Mouse (Mus musculus) hindbrain, embryonic 13.5 days (tissue): ENCODE results near the gene Sdk1. TPM values are rescaled to one million over a fixed set of nuclear protein-coding genes. Genes with fewer than 3 reads are reported as not detected.

Experiments used
- ATAC-seq: fragments of 200-750 bp; cut with Nextera tagmentation; 2 replicates; pipeline ENCODE4 v1.8.0; 2017; ENCODE audit warnings: moderate TSS enrichment; ENCODE audit not compliant: low FRiP score
- H3K27ac ChIP-seq: fragments of 300-500 bp; sonication (generic); 2 replicates; pipeline ENCODE4 v1.5.1; 2015; ENCODE audit warnings: inconsistent platforms, mild to moderate bottlenecking, moderate library complexity
- H3K27me3 ChIP-seq: fragments of 300-500 bp; sonication (generic); 2 replicates; pipeline ENCODE4 v1.6.1; 2015; ENCODE audit warnings: mild to moderate bottlenecking, inconsistent platforms
- H3K36me3 ChIP-seq: fragments of 300-500 bp; sonication (generic); 2 replicates; pipeline ENCODE4 v1.6.1; 2015; ENCODE audit warnings: mild to moderate bottlenecking, inconsistent platforms
- H3K4me1 ChIP-seq: fragments of 300-500 bp; sonication (generic); replicated peaks from 2 replicates; pipeline ENCODE4 v1.6.1; 2015; ENCODE audit warnings: inconsistent platforms
- H3K4me2 ChIP-seq: fragments of 300-500 bp; sonication (generic); 2 replicates; pipeline ENCODE4 v1.6.1; 2015; ENCODE audit warnings: inconsistent platforms, mild to moderate bottlenecking, moderate library complexity
- H3K4me3 ChIP-seq: fragments of 300-500 bp; sonication (generic); 2 replicates; pipeline ENCODE4 v1.5.1; 2015; ENCODE audit warnings: mild to moderate bottlenecking, inconsistent platforms
- H3K9ac ChIP-seq: fragments of 300-500 bp; sonication (generic); 2 replicates; pipeline ENCODE4 v1.6.1; 2015; ENCODE audit warnings: mild to moderate bottlenecking, inconsistent platforms
- H3K9me3 ChIP-seq: fragments of 300-500 bp; sonication (generic); 2 replicates; pipeline ENCODE4 v1.6.1; 2016; ENCODE audit warnings: inconsistent platforms
- WGBS: fragments of 180-500 bp; shearing (Covaris S2); methylation state at CpG from one replicate; pipeline ENCODE4 v1.1.7; 2015; 5-methylcytosine and 5-hydroxymethylcytosine counted together
- polyA plus RNA-seq: library from polyadenylated mRNA; unstranded; fragments of >200 nt; fragmentation: Nextera tagmentation; extraction: Ambion mirVana; gene quantifications from 2 replicates; pipeline ENCODE4 v1.2.1, GENCODE M21; 2015

The Sdk1 gene
- polyA plus RNA-seq, 1 experiment from 2014 or later, result 1.8 TPM

GRCm38 (mm10) chr5:141281751-141282150 lies 40.5 kb downstream of the Sdk1 start:
- 77% methylated on average over 2 of the region's 2 CpGs for WGBS
- H3K9ac ChIP-seq, result no peak overlapping the region
- ATAC-seq, result no peak

DNA sequence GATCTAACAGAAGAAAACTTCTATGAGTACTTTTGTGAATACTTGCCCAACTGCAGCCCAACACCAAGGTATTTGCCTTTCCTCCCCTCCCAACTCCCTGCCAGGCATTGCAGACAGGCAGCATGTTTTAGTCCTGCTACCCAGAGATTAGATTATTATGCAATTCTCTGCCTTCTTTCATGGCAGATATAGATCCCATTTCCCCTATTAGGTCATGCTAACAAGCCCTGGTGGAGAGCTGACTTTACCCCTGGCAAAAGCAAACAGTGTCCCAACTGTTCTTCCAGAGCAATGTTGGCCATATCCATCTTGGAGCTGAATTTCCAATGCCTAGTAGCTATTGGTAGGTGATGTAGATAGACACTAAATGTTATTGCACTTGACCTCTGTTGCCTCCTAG lies 48.3 kb downstream of the Sdk1 start:
- Histone ChIP-seq H3K36me3 (no peaks in the 10 kb centered on the region), H3K9ac (no peak overlapping the region), H3K4me3 (no peak overlapping the region), H3K27me3 (no peaks in the 10 kb centered on the region), H3K4me1 (no peaks in the 10 kb centered on the region), H3K9me3 (no peaks in the 10 kb centered on the region), H3K27ac (no peak overlapping the region), H3K4me2 (no peak overlapping the region)
- no peak for ATAC-seq

More at GRCm38 (mm10) chr5:141281751-141282150, 40.5 kb downstream of the Sdk1 start:
- Histone ChIP-seq H3K4me3 (no peak overlapping the region), H3K4me2 (no peak overlapping the region), H3K9me3 (no peaks in the 10 kb centered on the region), H3K4me1 (no peaks in the 10 kb centered on the region), H3K27me3 (no peaks in the 10 kb centered on the region), H3K27ac (no peak overlapping the region), H3K36me3 (no peaks in the 10 kb centered on the region)

- H3K9me3 ChIP-seq, result no peaks in the 10 kb centered on the region
- no peaks in the 10 kb centered on the region for H3K27me3 ChIP-seq
- no peak overlapping the region for H3K9ac ChIP-seq
- H3K27ac ChIP-seq, result no peak overlapping the region
- H3K36me3 ChIP-seq, result no peaks in the 10 kb centered on the region
- WGBS, result 91% methylated on average over 7 of the region's 7 CpGs
- no peak for ATAC-seq
- no peak overlapping the region for H3K4me2 ChIP-seq
- no peaks in the 10 kb centered on the region for H3K4me1 ChIP-seq
- H3K4me3 ChIP-seq, result no peak overlapping the region
These were observed 54.0 kb downstream of the Sdk1 start for GRCm38 (mm10) chr5:141295240-141295639.

- Histone ChIP-seq H3K4me1 (no peaks in the 10 kb centered on the region), H3K9ac (no peak overlapping the region), H3K36me3 (no peaks in the 10 kb centered on the region), H3K9me3 (no peaks in the 10 kb centered on the region), H3K4me3 (no peak overlapping the region), H3K4me2 (no peak overlapping the region), H3K27me3 (no peaks in the 10 kb centered on the region), H3K27ac (no peak overlapping the region)
- no peak for ATAC-seq
- 84% methylated on average over 4 of the region's 4 CpGs for WGBS
These were observed 61.0 kb downstream of the Sdk1 start for GRCm38 (mm10) chr5:141302287-141302694.

DNA sequence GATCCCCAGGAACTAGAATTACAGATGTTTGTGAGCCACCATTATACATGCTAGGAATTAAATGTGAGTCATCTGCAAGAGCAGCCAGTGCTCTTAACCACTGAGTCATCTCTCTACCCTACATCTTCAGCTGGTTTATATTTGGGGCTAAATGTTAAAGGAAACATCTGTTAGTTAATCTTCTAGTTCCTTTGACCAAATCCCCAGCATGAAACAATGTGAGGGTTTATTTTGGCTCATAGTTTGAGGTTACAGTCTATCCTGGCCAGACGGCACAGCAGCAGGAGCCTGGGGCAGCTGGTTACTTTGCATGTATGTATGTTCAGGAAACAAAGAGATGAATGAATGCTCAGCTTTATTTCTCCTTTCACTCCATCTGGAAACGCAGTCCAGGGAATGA lies 62.5 kb downstream of the Sdk1 start:
- H3K27me3 ChIP-seq, result no peaks in the 10 kb centered on the region
- ATAC-seq, result no peak
- no peaks in the 10 kb centered on the region for H3K9me3 ChIP-seq
- H3K4me1 ChIP-seq, result no peaks in the 10 kb centered on the region
- no peak overlapping the region for H3K9ac ChIP-seq
- H3K4me3 ChIP-seq, result no peak overlapping the region
- no peak overlapping the region for H3K4me2 ChIP-seq
- 69% methylated on average over 2 of the region's 2 CpGs for WGBS
- H3K36me3 ChIP-seq, result no peaks in the 10 kb centered on the region
- no peak overlapping the region for H3K27ac ChIP-seq

DNA sequence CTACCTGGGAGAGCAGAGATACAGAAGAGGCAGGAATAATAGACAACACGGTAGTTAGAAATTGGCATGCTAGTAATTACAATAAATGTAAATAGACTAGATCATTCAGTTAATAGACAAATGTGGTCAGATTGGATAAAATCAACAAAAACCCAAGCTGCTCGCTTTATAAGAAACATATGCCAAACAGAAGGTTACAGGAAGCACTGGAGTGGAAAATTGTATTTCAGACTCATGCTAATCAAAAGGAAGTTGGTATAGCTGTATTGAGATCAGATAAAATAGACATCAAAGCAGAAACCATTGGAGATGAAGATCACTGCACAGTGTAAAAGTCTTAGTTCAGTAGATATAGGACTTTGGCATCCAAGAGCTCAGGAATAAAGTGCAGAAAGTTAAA lies 63.4 kb downstream of the Sdk1 start:
- Histone ChIP-seq H3K9ac (no peak overlapping the region), H3K4me2 (no peak overlapping the region), H3K27ac (no peak overlapping the region), H3K4me1 (no peaks in the 10 kb centered on the region), H3K9me3 (no peaks in the 10 kb centered on the region), H3K36me3 (no peaks in the 10 kb centered on the region), H3K27me3 (no peaks in the 10 kb centered on the region), H3K4me3 (no peak overlapping the region)
- ATAC-seq, result no peak
- 69% methylated on average over 2 of the region's 2 CpGs for WGBS

- Histone ChIP-seq H3K27me3 (no peaks in the 10 kb centered on the region), H3K4me2 (no peak overlapping the region), H3K36me3 (no peaks in the 10 kb centered on the region), H3K27ac (no peak overlapping the region), H3K4me3 (no peak overlapping the region), H3K9me3 (no peaks in the 10 kb centered on the region), H3K9ac (no peak overlapping the region), H3K4me1 (no peaks in the 10 kb centered on the region)
- ATAC-seq, result no peak
- 85% methylated on average over 1 of the region's 1 CpGs for WGBS
These were observed 69.4 kb downstream of the Sdk1 start for GRCm38 (mm10) chr5:141310641-141311040.

- H3K4me3 ChIP-seq, result no peak overlapping the region
- H3K9me3 ChIP-seq, result no peaks in the 10 kb centered on the region
- 79% methylated on average over 2 of the region's 2 CpGs for WGBS
- H3K4me2 ChIP-seq, result no peak overlapping the region
- H3K27me3 ChIP-seq, result no peaks in the 10 kb centered on the region
- H3K9ac ChIP-seq, result no peak overlapping the region
- no peaks in the 10 kb centered on the region; the same call in 1 of the 2 replicates for H3K4me1 ChIP-seq
- no peaks in the 10 kb centered on the region for H3K36me3 ChIP-seq
- H3K27ac ChIP-seq, result no peak overlapping the region
- ATAC-seq, result no peak
These were observed 70.5 kb downstream of the Sdk1 start for GRCm38 (mm10) chr5:141311801-141312200.

- Histone ChIP-seq H3K4me3 (no peak overlapping the region), H3K27ac (no peak overlapping the region), H3K36me3 (no peaks in the 10 kb centered on the region), H3K9me3 (no peaks in the 10 kb centered on the region), H3K4me1 (peaks cover 2% of the 10 kb centered on the region), H3K4me2 (no peak overlapping the region), H3K9ac (no peak overlapping the region), H3K27me3 (no peaks in the 10 kb centered on the region)
- WGBS, result 95% methylated on average over 4 of the region's 4 CpGs
- ATAC-seq, result no peak
These were observed 71.0 kb downstream of the Sdk1 start for GRCm38 (mm10) chr5:141312305-141312704.

- Histone ChIP-seq H3K27ac (no peak overlapping the region), H3K36me3 (no peaks in the 10 kb centered on the region), H3K4me1 (peaks cover 7% of the 10 kb centered on the region), H3K27me3 (no peaks in the 10 kb centered on the region), H3K9ac (no peak overlapping the region), H3K4me3 (no peak overlapping the region), H3K4me2 (no peak overlapping the region), H3K9me3 (no peaks in the 10 kb centered on the region)
- 73% methylated on average over 4 of the region's 4 CpGs for WGBS
- no peak for ATAC-seq
These were observed 75.8 kb downstream of the Sdk1 start for GRCm38 (mm10) chr5:141317095-141317494.

- Histone ChIP-seq H3K9me3 (no peaks in the 10 kb centered on the region), H3K36me3 (no peaks in the 10 kb centered on the region), H3K4me1 (no peaks in the 10 kb centered on the region), H3K4me3 (no peak overlapping the region), H3K9ac (no peak overlapping the region), H3K4me2 (no peak overlapping the region), H3K27me3 (no peaks in the 10 kb centered on the region), H3K27ac (no peak overlapping the region)
- 83% methylated on average over 4 of the region's 4 CpGs for WGBS
- no peak for ATAC-seq
These were observed 83.6 kb downstream of the Sdk1 start for GRCm38 (mm10) chr5:141324910-141325309.

GRCm38 (mm10) chr5:141344376-141344775 lies 103.1 kb downstream of the Sdk1 start:
- no peak for ATAC-seq

GRCm38 (mm10) chr5:141345476-141345875 lies 104.2 kb downstream of the Sdk1 start:
- H3K4me3 ChIP-seq, result no peak overlapping the region
- WGBS, result 75% methylated on average over 5 of the region's 5 CpGs
- ATAC-seq, result no peak

More at GRCm38 (mm10) chr5:141344376-141344775, 103.1 kb downstream of the Sdk1 start:
- H3K4me3 ChIP-seq, result no peak overlapping the region
- H3K9me3 ChIP-seq, result peaks cover 7% of the 10 kb centered on the region
- WGBS, result 53% methylated on average over 4 of the region's 4 CpGs
- no peaks in the 10 kb centered on the region for H3K27me3 ChIP-seq
- no peaks in the 10 kb centered on the region; the same call in 1 of the 2 replicates for H3K36me3 ChIP-seq
- no peak overlapping the region for H3K9ac ChIP-seq
- H3K27ac ChIP-seq, result no peak overlapping the region
- H3K4me1 ChIP-seq, result peaks cover 7% of the 10 kb centered on the region
- H3K4me2 ChIP-seq, result no peak overlapping the region

More at GRCm38 (mm10) chr5:141345476-141345875, 104.2 kb downstream of the Sdk1 start:
- no peaks in the 10 kb centered on the region for H3K27me3 ChIP-seq
- H3K4me1 ChIP-seq, result peaks cover 7% of the 10 kb centered on the region
- no peaks in the 10 kb centered on the region; the same call in 1 of the 2 replicates for H3K36me3 ChIP-seq
- peaks cover 7% of the 10 kb centered on the region for H3K9me3 ChIP-seq
- H3K9ac ChIP-seq, result no peak overlapping the region
- no peak overlapping the region for H3K27ac ChIP-seq
- no peak overlapping the region for H3K4me2 ChIP-seq
